In the genomic region with DNA sequence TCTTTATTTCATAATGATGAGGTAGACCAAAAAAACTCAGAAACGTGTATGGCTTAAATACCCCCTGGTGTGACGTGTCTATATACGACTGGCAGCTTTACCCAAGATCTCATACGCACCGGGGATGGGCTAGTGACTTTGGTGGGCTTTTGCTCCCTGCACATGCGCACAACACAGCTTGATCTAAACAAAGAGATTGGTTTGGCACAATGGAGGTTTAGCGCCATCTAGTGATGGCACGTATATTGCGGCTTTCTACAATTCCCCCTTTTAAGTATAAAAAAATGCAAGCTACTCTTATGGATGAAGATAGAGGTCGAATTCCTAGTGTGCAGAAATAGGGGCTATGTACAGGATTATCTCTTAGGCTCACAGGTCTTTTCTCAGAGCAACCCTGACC, we compare ENCODE assay signal across 8 mouse cellular contexts.
DNase-seq lines count a peak whose midpoint lies in the region; ATAC-seq and TF ChIP-seq lines count a peak whose summit lies in the region.
"Had no signal": no experiment of that assay in that cellular context is flagged by ENCODE, and none has a peak within 500 bp of the region (broad histone marks: within the 10 kb centered on the region; RNA-seq: fewer than 3 reads in every experiment).

No protein-coding gene starts in this region.

- no peaks in the 10 kb centered on the region for H3K27me3 ChIP-seq in neural tube, embryonic 11.5 days (ENCODE audit: control insufficient read depth, insufficient read depth, low read length)
- H3K27me3 ChIP-seq: lung, embryonic 15.5 days had no signal

- no peak overlapping the region for H3K27ac ChIP-seq in ES-E14 (ENCODE audit: insufficient read depth, low read depth, low read length, poor library complexity, severe bottlenecking)
- H3K27ac ChIP-seq in neural tube, embryonic 11.5 days (ENCODE audit: low read depth, low read length) = no peak overlapping the region
- H3K27ac ChIP-seq: lung, embryonic 15.5 days had no signal

- no peaks in the 10 kb centered on the region for H3K4me1 ChIP-seq in ES-E14 (ENCODE audit: control insufficient read depth in 2 of 2, insufficient read depth in 2 of 2, low read length in 2 of 2, poor library complexity in 1 of 2)
- H3K4me1 ChIP-seq in neural tube, embryonic 11.5 days (ENCODE audit: control insufficient read depth, insufficient read depth, low read length) = no peaks in the 10 kb centered on the region
- H3K4me1 ChIP-seq: lung, embryonic 15.5 days had no signal

- no peak overlapping the region for H3K4me2 ChIP-seq in neural tube, embryonic 11.5 days (ENCODE audit: low read depth)
- H3K4me2 ChIP-seq: lung, embryonic 15.5 days had no signal

- intact Hi-C loops in left cerebral cortex, postnatal 10 days (cut with DNase I) = loop anchor here (5.0 kb wide), 1 partner anchor 56 kb away; no protein-coding TSS in a partner anchor

- peaks cover 2% of the 10 kb centered on the region; the same call in 1 of the 2 replicates for H3K9me3 ChIP-seq in ES-E14 (ENCODE audit: control insufficient read depth, insufficient read depth, low read depth, low read length)
- no peaks in the 10 kb centered on the region for H3K9me3 ChIP-seq in neural tube, embryonic 11.5 days (ENCODE audit: control insufficient read depth, low read length)

- H3K4me3 ChIP-seq in ES-E14 (ENCODE audit: insufficient read depth in 1 of 2, low read depth in 1 of 2, low read length in 2 of 2, poor library complexity in 1 of 2, severe bottlenecking in 1 of 2) = no peak overlapping the region
- no peak overlapping the region for H3K4me3 ChIP-seq in neural tube, embryonic 11.5 days (ENCODE audit: low read depth, low read length)
- H3K4me3 ChIP-seq: lung, embryonic 15.5 days had no signal

- 75% methylated on average over 10 of the region's 10 CpGs for WGBS in neural tube, embryonic 11.5 days

- in situ Hi-C loops in ES-E14 (cut with MboI; ENCODE audit: low sequenced_read_pairs in 2 of 2, unreplicated experiment in 2 of 2) = no loop called here

- no peak overlapping the region for H3K9ac ChIP-seq in ES-E14 (ENCODE audit: insufficient read depth, low read depth, low read length, poor library complexity, severe bottlenecking)
- no peak overlapping the region for H3K9ac ChIP-seq in neural tube, embryonic 11.5 days (ENCODE audit: low read length)
- H3K9ac ChIP-seq: lung, embryonic 15.5 days had no signal

- no peaks in the 10 kb centered on the region for H3K36me3 ChIP-seq in ES-E14 (ENCODE audit: control insufficient read depth, insufficient read depth, low read length, poor library complexity, severe bottlenecking)
- no peaks in the 10 kb centered on the region for H3K36me3 ChIP-seq in neural tube, embryonic 11.5 days (ENCODE audit: control insufficient read depth, insufficient read depth, low read length)
- H3K36me3 ChIP-seq: lung, embryonic 15.5 days had no signal

- ATAC-seq in neural tube, embryonic 11.5 days (ENCODE audit: insufficient read depth, low FRiP score, low TSS enrichment) = no peak

- peak; percentile 6 for DNase-seq in left cerebral cortex, adult 11 months (ENCODE audit: low spot score)
- no peak for DNase-seq in left cerebral cortex, postnatal 10 days (ENCODE audit: extremely low spot score in 1 of 2, low spot score in 2 of 2)
- peak; percentile 71 for DNase-seq in ES-E14 (ENCODE audit: low read depth, low spot score)
- DNase-seq in brain, adult 2 months (ENCODE audit: low read depth, low spot score) = peak; percentile 60
- DNase-seq in kidney, adult 8-10 months = peak; percentile 0 to 43
- peak; percentile 51 for DNase-seq in neural tube, embryonic 11.5 days (ENCODE audit: low spot score)
- DNase-seq in urinary bladder, postnatal 10 days (ENCODE audit: low spot score) = no peak

TF ChIP-seq in ES-E14, 5 proteins besides CTCF, POLR2A, EP300 and RAD21:
- TF ChIP-seq MAFK (IDR thresholded peaks at IDR 0.05; ENCODE audit: insufficient read depth, low read depth, low read length) (no peak), ZNF384 (IDR thresholded peaks at IDR 0.05; ENCODE audit: low read depth, low read length) (0 out of 2 replicates have a peak, but pooled peaks have one; percentile 37), CHD2 (IDR thresholded peaks at IDR 0.05; ENCODE audit: low read depth, low read length) (no peak), HCFC1 (IDR thresholded peaks at IDR 0.05; ENCODE audit: borderline replicate concordance, insufficient read depth, low read length) (no peak), ZC3H11A (IDR thresholded peaks at IDR 0.05; ENCODE audit: borderline replicate concordance, low read depth, low read length) (0 out of 2 replicates have a peak, but pooled peaks have one; percentile 60)

Comparison
In these comparisons a context has a peak if more than half of its experiments do, and no peak if none do; other contexts are left out.
1. DNase-seq: peak in left cerebral cortex, adult 11 months (single experiment), ES-E14 (single experiment), brain, adult 2 months (single experiment), kidney, adult 8-10 months (2 of 2) and neural tube, embryonic 11.5 days (single experiment); none in left cerebral cortex, postnatal 10 days (0 of 2) and urinary bladder, postnatal 10 days (single experiment).